Mouse (Mus musculus) lung, adult 2 months (tissue): Measurements from ENCODE around the gene Katnb1. TPM values are rescaled to one million over a fixed set of nuclear protein-coding genes. Genes with fewer than 3 reads are reported as not detected.

Experiments
- DNase-seq: peaks from one replicate; pipeline ENCODE4 v3.0.0; 2022
- H3K4me1 ChIP-seq: fragments of 200-500 bp; 2 replicates; pipeline ENCODE4 v1.6.1; 2011; ENCODE audit warnings: low read length; ENCODE audit not compliant: control insufficient read depth, insufficient read depth
- H3K4me3 ChIP-seq: fragments of 200-500 bp; replicated peaks from 2 replicates; pipeline ENCODE3; 2011; ENCODE audit warnings: low read depth, mild to moderate bottlenecking, control low read depth, low read length; ENCODE audit errors: extremely low read depth
- CTCF ChIP-seq: fragments of 200-500 bp; IDR thresholded peaks from 2 replicates; pipeline ENCODE4 v1.5.1; 2011; ENCODE audit warnings: mild to moderate bottlenecking, low read length, control low read depth; ENCODE audit not compliant: insufficient read depth
- POLR2A ChIP-seq: fragments of 200-500 bp; IDR thresholded peaks from 2 replicates; pipeline ENCODE4 v1.6.1; 2011; ENCODE audit warnings: low read depth, mild to moderate bottlenecking, control low read depth, low read length, borderline replicate concordance; ENCODE audit errors: extremely low read depth
- WGBS: fragments of 180-500 bp; shearing (Covaris S2); methylation state at CpG from one replicate; pipeline ENCODE4 v1.1.7; 2018; 5-methylcytosine and 5-hydroxymethylcytosine counted together
- polyA plus RNA-seq: library from polyadenylated mRNA; depleted of rRNA; stranded (reverse); fragments of >200 nt; gene quantifications from 2 replicates; pipeline ENCODE4 v1.2.3, GENCODE M21; 2012

Gene Katnb1
- polyA plus RNA-seq, 1 experiment = 20.0 TPM

DNA sequence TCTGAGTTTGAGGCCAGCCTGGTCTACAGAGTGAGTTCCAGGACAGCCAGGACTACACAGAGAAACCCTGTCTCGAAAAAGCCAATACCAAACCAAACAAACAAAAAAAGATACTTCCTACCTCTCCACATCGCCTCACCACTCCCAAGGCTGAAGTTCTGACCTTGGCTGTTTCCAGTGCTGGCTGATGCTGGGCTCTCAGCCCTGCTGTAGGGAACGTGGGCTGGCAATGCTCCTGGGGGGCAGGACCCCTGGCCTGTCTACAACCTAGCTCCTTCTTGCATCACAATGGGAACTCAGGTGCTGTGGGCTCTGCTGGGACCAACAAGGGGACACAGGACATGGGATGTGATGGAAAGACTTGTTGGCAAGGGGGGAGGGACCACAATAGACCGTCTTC, 32.1 kb downstream of the Katnb1 start:
- no peaks in the 10 kb centered on the region for H3K4me1 ChIP-seq
- 77% methylated on average over 4 of the region's 4 CpGs for WGBS
- H3K4me3 ChIP-seq = no peak overlapping the region
- no peak for TF ChIP-seq POLR2A
- TF ChIP-seq CTCF = no peak
- no peak for DNase-seq

DNA sequence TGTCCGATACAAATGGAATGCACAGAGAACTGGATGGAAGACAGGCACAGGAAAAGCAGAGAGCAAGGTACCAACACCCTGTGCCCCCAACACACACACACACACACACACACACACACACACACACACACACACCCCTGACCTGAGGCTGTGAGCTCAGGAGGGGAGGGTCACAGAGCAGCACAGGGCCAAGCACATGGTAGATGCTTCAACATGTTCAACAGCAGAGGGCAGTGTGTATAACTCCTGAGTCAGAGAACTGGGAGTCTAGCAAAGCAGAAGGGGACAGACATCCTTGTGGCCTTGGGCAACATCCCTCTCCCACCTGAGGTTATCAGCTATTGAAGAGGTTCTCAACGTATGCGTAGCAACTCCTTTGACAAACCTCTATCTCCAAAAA, 32.8 kb downstream of the Katnb1 start:
- 79% methylated on average over 3 of the region's 3 CpGs for WGBS
- H3K4me3 ChIP-seq = no peak overlapping the region
- H3K4me1 ChIP-seq = no peaks in the 10 kb centered on the region
- TF ChIP-seq POLR2A (no peak), CTCF (peak; percentile 55)
- DNase-seq = no peak

DNA sequence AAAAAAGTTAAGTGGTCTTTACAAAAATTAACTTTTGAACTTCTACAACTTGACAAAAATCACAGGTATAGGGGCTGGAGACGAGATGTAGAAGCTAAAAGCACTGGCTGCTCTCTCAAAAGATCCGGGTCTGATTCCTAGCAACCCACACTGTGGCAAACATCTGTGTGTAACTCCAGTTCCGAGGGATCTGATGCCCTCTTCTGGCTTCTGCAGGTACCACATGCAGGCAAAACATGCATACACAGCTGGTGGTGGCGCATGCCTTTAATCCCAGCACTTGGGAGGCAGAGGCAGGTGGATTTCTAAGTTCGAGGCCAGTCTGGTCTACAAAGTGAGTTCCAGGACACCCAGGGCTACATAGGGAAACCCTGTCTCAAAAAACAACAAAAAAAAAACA, 42.5 kb downstream of the Katnb1 start:
- 97% methylated on average over 5 of the region's 5 CpGs for WGBS
- Histone ChIP-seq H3K4me3 (no peak overlapping the region), H3K4me1 (0 out of 2 replicates have a peak, but pooled peaks cover 2% of the 10 kb centered on the region)
- no peak for DNase-seq
- 0 out of 2 replicates have a peak, but pooled peaks have one; percentile 23 for TF ChIP-seq CTCF
- no peak for TF ChIP-seq POLR2A

DNA sequence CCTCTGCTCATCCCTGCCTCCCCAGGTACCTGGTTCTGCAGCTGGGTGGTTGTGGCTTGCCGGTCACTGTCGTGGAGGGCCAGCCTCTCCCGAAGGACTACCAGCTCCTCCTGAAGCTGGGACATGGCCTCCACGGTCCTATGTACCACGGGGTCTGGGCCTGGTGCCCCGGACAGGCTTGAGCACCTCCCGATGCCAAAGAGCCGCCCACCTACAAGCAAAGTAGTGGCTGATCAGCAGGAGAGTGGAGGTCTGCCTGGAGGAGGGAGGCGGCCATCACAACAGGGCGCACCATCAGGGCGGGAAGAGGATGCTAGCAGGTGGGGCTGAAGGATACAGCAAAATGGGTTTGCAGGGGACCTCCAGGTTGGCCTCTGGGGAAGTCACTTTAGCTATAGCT, 45.5 kb downstream of the Katnb1 start:
- no peak overlapping the region for H3K4me3 ChIP-seq
- no peak for TF ChIP-seq CTCF
- TF ChIP-seq POLR2A = no peak
- peaks cover 3% of the 10 kb centered on the region for H3K4me1 ChIP-seq
- WGBS = 94% methylated on average over 11 of the region's 11 CpGs
- DNase-seq = no peak

DNA sequence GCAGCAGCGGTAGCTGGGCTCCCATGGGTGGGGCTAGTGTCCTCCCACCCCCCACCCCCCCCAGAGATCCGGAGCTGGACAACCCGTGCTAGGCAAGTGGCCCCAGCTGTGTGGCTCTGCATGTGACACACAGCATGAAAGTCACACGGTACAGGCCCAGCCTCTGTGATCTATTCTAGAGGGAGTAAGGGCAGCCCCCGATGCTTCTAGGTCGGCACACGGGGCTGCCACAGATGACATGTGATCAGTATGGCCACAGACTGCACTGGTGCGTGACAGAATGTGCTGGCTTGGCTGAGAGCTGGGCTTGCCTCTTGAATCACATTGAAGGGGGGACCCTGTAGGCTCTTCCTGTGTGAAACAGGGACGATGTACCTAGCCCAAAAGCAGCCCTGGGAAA, 46.7 kb downstream of the Katnb1 start:
- Histone ChIP-seq H3K4me3 (no peak overlapping the region), H3K4me1 (peaks cover 6% of the 10 kb centered on the region)
- DNase-seq = no peak
- no peak for TF ChIP-seq CTCF
- no peak for TF ChIP-seq POLR2A
- 74% methylated on average over 9 of the region's 9 CpGs for WGBS

GRCm38 (mm10) chr8:95128750-95129260, 47.8 kb downstream of the Katnb1 start:
- WGBS = 89% methylated on average over 11 of the region's 11 CpGs
- Histone ChIP-seq H3K4me1 (peaks cover 6% of the 10 kb centered on the region), H3K4me3 (no peak overlapping the region)
- no peak for DNase-seq
- TF ChIP-seq CTCF (no peak), POLR2A (no peak)

GRCm38 (mm10) chr8:95130966-95131537, 50.1 kb downstream of the Katnb1 start:
- Histone ChIP-seq H3K4me1 (peaks cover 6% of the 10 kb centered on the region), H3K4me3 (no peak overlapping the region)
- 63% methylated on average over 15 of the region's 15 CpGs for WGBS
- DNase-seq = no peak
- TF ChIP-seq CTCF (no peak), POLR2A (no peak)

DNA sequence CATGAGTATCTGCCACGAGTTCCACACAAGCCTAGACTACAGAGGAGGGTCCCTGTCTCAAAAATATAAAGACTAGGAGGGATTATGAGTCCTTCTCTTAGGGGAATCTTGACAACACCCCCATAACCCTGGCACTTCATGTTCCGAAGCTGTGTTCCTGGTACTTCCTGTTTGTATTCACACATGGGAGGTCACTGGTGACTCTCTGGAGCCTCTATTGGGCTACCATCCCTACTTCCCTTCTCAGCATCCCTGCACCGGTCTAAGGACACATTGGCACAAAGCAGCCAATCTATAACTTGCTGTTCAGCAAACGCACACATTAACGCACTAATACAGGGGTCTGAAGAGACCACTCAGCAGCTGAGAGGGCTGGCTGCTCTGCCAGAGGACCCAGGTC, 51.0 kb downstream of the Katnb1 start:
- WGBS = 61% methylated on average over 5 of the region's 5 CpGs
- Histone ChIP-seq H3K4me3 (no peak overlapping the region), H3K4me1 (peaks cover 6% of the 10 kb centered on the region)
- no peak for DNase-seq
- TF ChIP-seq CTCF (no peak), POLR2A (no peak)

DNA sequence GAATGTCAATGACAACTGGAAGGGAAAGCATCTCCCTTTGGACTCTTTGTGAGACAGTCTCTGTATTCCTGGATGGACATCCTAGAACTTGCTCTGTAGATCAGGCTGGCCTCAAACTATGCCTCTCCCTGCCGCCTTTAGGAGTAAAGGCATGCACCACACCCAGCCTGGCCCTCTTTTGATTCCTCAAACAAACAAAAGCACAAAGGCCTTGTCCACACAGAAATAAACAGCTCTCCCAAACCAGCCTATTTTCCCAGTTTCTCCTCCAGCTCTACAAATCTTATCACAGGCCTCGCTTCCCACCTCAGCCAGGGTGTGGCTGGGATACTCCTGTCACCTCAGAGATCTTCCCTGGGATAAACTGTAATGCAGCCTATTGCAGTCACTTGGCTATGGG, 53.2 kb downstream of the Katnb1 start:
- 43% methylated on average over 2 of the region's 2 CpGs for WGBS

DNA sequence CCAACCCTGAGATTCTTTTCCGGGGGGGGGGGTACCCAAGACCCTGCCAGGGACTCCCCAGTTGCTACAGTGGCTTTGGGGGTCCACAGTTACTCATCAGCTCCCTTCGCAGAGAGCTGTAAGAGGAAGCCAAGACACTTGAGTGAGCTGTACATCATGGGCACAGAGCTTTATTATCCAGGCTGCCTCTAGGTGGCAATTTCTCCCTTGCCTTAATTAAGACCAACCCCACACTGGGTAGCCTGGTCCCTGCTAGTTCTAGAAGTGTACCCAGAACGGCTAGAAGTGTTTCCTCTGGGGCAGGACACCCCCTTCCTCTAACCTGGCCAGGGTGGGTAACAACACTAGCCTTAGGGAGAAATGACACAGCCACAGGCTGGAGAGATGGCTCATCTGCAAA, 54.3 kb downstream of the Katnb1 start:
- H3K4me1 ChIP-seq = peaks cover 15% of the 10 kb centered on the region
- TF ChIP-seq CTCF (no peak), POLR2A (no peak)
- 57% methylated on average over 3 of the region's 3 CpGs for WGBS
- no peak overlapping the region for H3K4me3 ChIP-seq
- DNase-seq = no peak

More for the DNA sequence above, 53.2 kb downstream of the Katnb1 start:
- no peak for DNase-seq
- H3K4me3 ChIP-seq = no peak overlapping the region
- peaks cover 11% of the 10 kb centered on the region for H3K4me1 ChIP-seq
- no peak for TF ChIP-seq CTCF
- TF ChIP-seq POLR2A = no peak
